Mouse (Mus musculus): ENCODE data around the gene Ugt1a6a. TPM values are rescaled to one million over a fixed set of nuclear protein-coding genes. Genes with fewer than 3 reads are reported as not detected.

The Ugt1a6a gene
- polyA plus RNA-seq, 1 experiment from 2014 or later = 1.9 TPM

GRCm38 (mm10) chr1:88213766-88214461 is 79.3 kb downstream of the Ugt1a6a start:
- H3K4me1 ChIP-seq (ENCODE audit: control insufficient read depth, insufficient read depth, low read length) = no peaks in the 10 kb centered on the region
- ATAC-seq (ENCODE audit: low FRiP score, low TSS enrichment) = no peak

GRCm38 (mm10) chr1:88214462-88214952 is 79.9 kb downstream of the Ugt1a6a start:
- WGBS = 83% methylated on average over 2 of the region's 2 CpGs
- Histone ChIP-seq H3K27me3 (ENCODE audit: control insufficient read depth, insufficient read depth, low read length) (no peaks in the 10 kb centered on the region), H3K4me1 (ENCODE audit: control insufficient read depth, insufficient read depth, low read length) (no peaks in the 10 kb centered on the region), H3K36me3 (ENCODE audit: control insufficient read depth, insufficient read depth, low read length) (no peaks in the 10 kb centered on the region), H3K4me3 (ENCODE audit: low read length) (no peak overlapping the region), H3K4me2 (replicated peaks; ENCODE audit: low read depth, low read length) (no peak overlapping the region), H3K27ac (ENCODE audit: low read depth, low read length) (no peak overlapping the region), H3K9me3 (ENCODE audit: control insufficient read depth, low read length) (peaks cover 60% of the 10 kb centered on the region), H3K9ac (ENCODE audit: low read depth, low read length) (no peak overlapping the region)
- no peak for ATAC-seq (ENCODE audit: low FRiP score, low TSS enrichment)

More at GRCm38 (mm10) chr1:88213766-88214461, 79.3 kb downstream of the Ugt1a6a start:
- peaks cover 60% of the 10 kb centered on the region for H3K9me3 ChIP-seq (ENCODE audit: control insufficient read depth, low read length)
- no peaks in the 10 kb centered on the region for H3K36me3 ChIP-seq (ENCODE audit: control insufficient read depth, insufficient read depth, low read length)
- H3K4me2 ChIP-seq (replicated peaks; ENCODE audit: low read depth, low read length) = no peak overlapping the region
- no peak overlapping the region for H3K27ac ChIP-seq (ENCODE audit: low read depth, low read length)
- no peaks in the 10 kb centered on the region for H3K27me3 ChIP-seq (ENCODE audit: control insufficient read depth, insufficient read depth, low read length)
- 76% methylated on average over 2 of the region's 2 CpGs for WGBS
- H3K4me3 ChIP-seq (ENCODE audit: low read length) = no peak overlapping the region
- H3K9ac ChIP-seq (ENCODE audit: low read depth, low read length) = no peak overlapping the region

GRCm38 (mm10) chr1:88215466-88216380 is 81.1 kb downstream of the Ugt1a6a start:
- Histone ChIP-seq H3K36me3 (ENCODE audit: control insufficient read depth, insufficient read depth, low read length) (no peaks in the 10 kb centered on the region), H3K4me1 (ENCODE audit: control insufficient read depth, insufficient read depth, low read length) (no peaks in the 10 kb centered on the region), H3K27ac (ENCODE audit: low read depth, low read length) (no peak overlapping the region), H3K4me3 (ENCODE audit: low read length) (no peak overlapping the region), H3K4me2 (replicated peaks; ENCODE audit: low read depth, low read length) (no peak overlapping the region), H3K9me3 (ENCODE audit: control insufficient read depth, low read length) (peaks cover 60% of the 10 kb centered on the region), H3K27me3 (ENCODE audit: control insufficient read depth, insufficient read depth, low read length) (no peaks in the 10 kb centered on the region), H3K9ac (ENCODE audit: low read depth, low read length) (no peak overlapping the region)
- WGBS = 73% methylated on average over 10 of the region's 10 CpGs
- no peak for ATAC-seq (ENCODE audit: low FRiP score, low TSS enrichment)

- Histone ChIP-seq H3K4me3 (ENCODE audit: low read length) (no peak overlapping the region), H3K9me3 (ENCODE audit: control insufficient read depth, low read length) (peaks cover 57% of the 10 kb centered on the region), H3K4me2 (replicated peaks; ENCODE audit: low read depth, low read length) (no peak overlapping the region), H3K36me3 (ENCODE audit: control insufficient read depth, insufficient read depth, low read length) (no peaks in the 10 kb centered on the region), H3K4me1 (ENCODE audit: control insufficient read depth, insufficient read depth, low read length) (no peaks in the 10 kb centered on the region), H3K9ac (ENCODE audit: low read depth, low read length) (no peak overlapping the region), H3K27me3 (ENCODE audit: control insufficient read depth, insufficient read depth, low read length) (no peaks in the 10 kb centered on the region), H3K27ac (ENCODE audit: low read depth, low read length) (no peak overlapping the region)
- 60% methylated on average over 2 of the region's 2 CpGs for WGBS
- ATAC-seq (ENCODE audit: low FRiP score, low TSS enrichment) = no peak
Observed at GRCm38 (mm10) chr1:88216551-88216950, 81.9 kb downstream of the Ugt1a6a start.

- Histone ChIP-seq H3K9ac (ENCODE audit: low read depth, low read length) (no peak overlapping the region), H3K27me3 (ENCODE audit: control insufficient read depth, insufficient read depth, low read length) (no peaks in the 10 kb centered on the region), H3K36me3 (ENCODE audit: control insufficient read depth, insufficient read depth, low read length) (no peaks in the 10 kb centered on the region), H3K4me2 (replicated peaks; ENCODE audit: low read depth, low read length) (no peak overlapping the region), H3K9me3 (ENCODE audit: control insufficient read depth, low read length) (peaks cover 53% of the 10 kb centered on the region), H3K27ac (ENCODE audit: low read depth, low read length) (no peak overlapping the region), H3K4me3 (ENCODE audit: low read length) (no peak overlapping the region), H3K4me1 (ENCODE audit: control insufficient read depth, insufficient read depth, low read length) (no peaks in the 10 kb centered on the region)
- WGBS = 59% methylated on average over 2 of the region's 2 CpGs
- no peak for ATAC-seq (ENCODE audit: low FRiP score, low TSS enrichment)
Observed at GRCm38 (mm10) chr1:88217144-88217543, 82.5 kb downstream of the Ugt1a6a start.

- no peaks in the 10 kb centered on the region for H3K27me3 ChIP-seq (ENCODE audit: control insufficient read depth, insufficient read depth, low read length)
- ATAC-seq (ENCODE audit: low FRiP score, low TSS enrichment) = no peak
- no peak overlapping the region for H3K9ac ChIP-seq (ENCODE audit: low read depth, low read length)
- no peak overlapping the region for H3K4me2 ChIP-seq (replicated peaks; ENCODE audit: low read depth, low read length)
- H3K36me3 ChIP-seq (ENCODE audit: control insufficient read depth, insufficient read depth, low read length) = no peaks in the 10 kb centered on the region
- H3K9me3 ChIP-seq (ENCODE audit: control insufficient read depth, low read length) = peaks cover 51% of the 10 kb centered on the region
- no peak overlapping the region for H3K27ac ChIP-seq (ENCODE audit: low read depth, low read length)
- no peak overlapping the region for H3K4me3 ChIP-seq (ENCODE audit: low read length)
- H3K4me1 ChIP-seq (ENCODE audit: control insufficient read depth, insufficient read depth, low read length) = no peaks in the 10 kb centered on the region
- WGBS = 41% methylated on average over 3 of the region's 3 CpGs
Observed at GRCm38 (mm10) chr1:88217576-88217975, 83.0 kb downstream of the Ugt1a6a start.

- Histone ChIP-seq H3K9ac (ENCODE audit: low read depth, low read length) (no peak overlapping the region), H3K4me3 (ENCODE audit: low read length) (no peak overlapping the region), H3K27me3 (ENCODE audit: control insufficient read depth, insufficient read depth, low read length) (no peaks in the 10 kb centered on the region), H3K36me3 (ENCODE audit: control insufficient read depth, insufficient read depth, low read length) (no peaks in the 10 kb centered on the region), H3K9me3 (ENCODE audit: control insufficient read depth, low read length) (peaks cover 46% of the 10 kb centered on the region), H3K4me1 (ENCODE audit: control insufficient read depth, insufficient read depth, low read length) (no peaks in the 10 kb centered on the region), H3K4me2 (replicated peaks; ENCODE audit: low read depth, low read length) (no peak overlapping the region), H3K27ac (ENCODE audit: low read depth, low read length) (no peak overlapping the region)
- WGBS = 75% methylated on average over 9 of the region's 9 CpGs
- no peak for ATAC-seq (ENCODE audit: low FRiP score, low TSS enrichment)
Observed at GRCm38 (mm10) chr1:88218051-88218450, 83.4 kb downstream of the Ugt1a6a start.

GRCm38 (mm10) chr1:88218591-88218990 is 84.0 kb downstream of the Ugt1a6a start:
- H3K4me3 ChIP-seq (ENCODE audit: low read length) = no peak overlapping the region
- 55% methylated on average over 4 of the region's 4 CpGs for WGBS

GRCm38 (mm10) chr1:88219054-88219453 is 84.4 kb downstream of the Ugt1a6a start:
- no peak overlapping the region for H3K27ac ChIP-seq (ENCODE audit: low read depth, low read length)
- H3K36me3 ChIP-seq (ENCODE audit: control insufficient read depth, insufficient read depth, low read length) = no peaks in the 10 kb centered on the region
- H3K4me3 ChIP-seq (ENCODE audit: low read length) = no peak overlapping the region
- peaks cover 36% of the 10 kb centered on the region for H3K9me3 ChIP-seq (ENCODE audit: control insufficient read depth, low read length)
- H3K27me3 ChIP-seq (ENCODE audit: control insufficient read depth, insufficient read depth, low read length) = no peaks in the 10 kb centered on the region
- no peaks in the 10 kb centered on the region for H3K4me1 ChIP-seq (ENCODE audit: control insufficient read depth, insufficient read depth, low read length)
- no peak overlapping the region for H3K9ac ChIP-seq (ENCODE audit: low read depth, low read length)
- H3K4me2 ChIP-seq (replicated peaks; ENCODE audit: low read depth, low read length) = no peak overlapping the region
- no peak for ATAC-seq (ENCODE audit: low FRiP score, low TSS enrichment)
- 23% methylated on average over 1 of the region's 1 CpGs for WGBS

More at GRCm38 (mm10) chr1:88218591-88218990, 84.0 kb downstream of the Ugt1a6a start:
- Histone ChIP-seq H3K9ac (ENCODE audit: low read depth, low read length) (no peak overlapping the region), H3K36me3 (ENCODE audit: control insufficient read depth, insufficient read depth, low read length) (no peaks in the 10 kb centered on the region), H3K9me3 (ENCODE audit: control insufficient read depth, low read length) (peaks cover 40% of the 10 kb centered on the region), H3K4me2 (replicated peaks; ENCODE audit: low read depth, low read length) (no peak overlapping the region), H3K27ac (ENCODE audit: low read depth, low read length) (no peak overlapping the region), H3K4me1 (ENCODE audit: control insufficient read depth, insufficient read depth, low read length) (no peaks in the 10 kb centered on the region), H3K27me3 (ENCODE audit: control insufficient read depth, insufficient read depth, low read length) (no peaks in the 10 kb centered on the region)
- no peak for ATAC-seq (ENCODE audit: low FRiP score, low TSS enrichment)

Data from kidney, embryonic 14.5 days (tissue).